8 mouse cellular contexts compared by ENCODE assay signal in genomic region chr10:68135416-68135815, GRCm38 (mm10).
DNase-seq lines count a peak whose midpoint lies in the region; ATAC-seq and TF ChIP-seq lines count a peak whose summit lies in the region.

No protein-coding gene starts in this region.

- peaks cover 24% of the 10 kb centered on the region for H3K4me1 ChIP-seq in liver, postnatal 0 days (ENCODE audit: insufficient read depth)
- H3K4me1 ChIP-seq in stomach, postnatal 0 days (replicated peaks; ENCODE audit: control insufficient read depth, insufficient read depth): 0 out of 2 replicates have a peak, but pooled peaks cover 4% of the 10 kb centered on the region

- peaks cover 16% of the 10 kb centered on the region for H3K36me3 ChIP-seq in liver, postnatal 0 days (replicated peaks; ENCODE audit: insufficient read depth, low read length)
- peaks cover 18% of the 10 kb centered on the region for H3K36me3 ChIP-seq in stomach, postnatal 0 days (ENCODE audit: control insufficient read depth, insufficient read depth, low read length)

- intact Hi-C loops in left cerebral cortex, adult 2 months (cut with DNase I): no loop called here
- intact Hi-C loops in left cerebral cortex, postnatal 36 days (cut with DNase I): loop anchor here (5.0 kb wide), 1 partner anchor 273 kb away; no protein-coding TSS in a partner anchor
- intact Hi-C loops in heart, postnatal 10 days (cut with DNase I): no loop called here

- H3K4me3 ChIP-seq in left cerebral cortex, adult 2 months: peak overlapping the region; percentile 56
- peak overlapping the region; percentile 58 for H3K4me3 ChIP-seq in liver, postnatal 0 days (ENCODE audit: low read depth, low read length)
- H3K4me3 ChIP-seq in stomach, postnatal 0 days (ENCODE audit: low read depth, low read length): peak overlapping the region; percentile 56

- TF ChIP-seq EP300 in liver, postnatal 0 days (IDR thresholded peaks at IDR 0.05; ENCODE audit: low read depth): no peak
- TF ChIP-seq EP300 in stomach, postnatal 0 days (optimal IDR thresholded peaks at IDR 0.05): no peak

- 42% methylated on average over 4 of the region's 4 CpGs for WGBS in liver, postnatal 0 days (ENCODE audit: insufficient replicate concordance)
- 23% methylated on average over 4 of the region's 4 CpGs for WGBS in stomach, postnatal 0 days

- H3K4me2 ChIP-seq in liver, postnatal 0 days (ENCODE audit: low read depth, low read length): peak overlapping the region; percentile 63
- peak overlapping the region; percentile 53 for H3K4me2 ChIP-seq in stomach, postnatal 0 days (replicated peaks; ENCODE audit: low read depth)

- H3K27me3 ChIP-seq in liver, postnatal 0 days (ENCODE audit: insufficient read depth, low read length): no peaks in the 10 kb centered on the region
- H3K27me3 ChIP-seq in stomach, postnatal 0 days (ENCODE audit: control insufficient read depth, insufficient read depth, low read length): no peaks in the 10 kb centered on the region

- peak overlapping the region; percentile 85; the same call in 1 of the 2 replicates for H3K27ac ChIP-seq in left cerebral cortex, adult 2 months
- peak overlapping the region; percentile 92 for H3K27ac ChIP-seq in liver, postnatal 0 days (ENCODE audit: low read depth)
- H3K27ac ChIP-seq in stomach, postnatal 0 days (replicated peaks): peak overlapping the region; percentile 86; the same call in 1 of the 2 replicates

- TF ChIP-seq CTCF in left cerebral cortex, adult 2 months (IDR thresholded peaks at IDR 0.05): no peak
- TF ChIP-seq CTCF in liver, postnatal 0 days (IDR thresholded peaks at IDR 0.05; ENCODE audit: low read depth): no peak
- TF ChIP-seq CTCF in stomach, postnatal 0 days (IDR thresholded peaks at IDR 0.05; ENCODE audit: low read depth): no peak

- DNase-seq in left cerebral cortex, adult 2 months (ENCODE audit: extremely low spot score in 1 of 2, low spot score in 2 of 2): no peak
- DNase-seq in left cerebral cortex, postnatal 36 days (ENCODE audit: low spot score in 2 of 2): no peak
- peak; percentile 48 to 51 for DNase-seq in heart, postnatal 10 days
- DNase-seq in liver, postnatal 0 days: no peak
- no peak for DNase-seq in stomach, postnatal 0 days (ENCODE audit: low spot score)
- DNase-seq in T-cell, adult 2 months (ENCODE audit: low spot score): no peak
- DNase-seq in layer of hippocampus, adult 9-10 months (ENCODE audit: low spot score): no peak
- no peak for DNase-seq in kidney, adult 11 months

- H3K9me3 ChIP-seq in liver, postnatal 0 days (ENCODE audit: low read length): no peaks in the 10 kb centered on the region
- H3K9me3 ChIP-seq in stomach, postnatal 0 days (ENCODE audit: control insufficient read depth, low read length): no peaks in the 10 kb centered on the region

- H3K9ac ChIP-seq in liver, postnatal 0 days (replicated peaks): peak overlapping the region; percentile 69
- no peak overlapping the region; the same call in 1 of the 2 replicates for H3K9ac ChIP-seq in stomach, postnatal 0 days (ENCODE audit: low read length)

- no peak for ATAC-seq in liver, postnatal 0 days
- ATAC-seq in stomach, postnatal 0 days (ENCODE audit: low FRiP score, low TSS enrichment): no peak

Comparison
In these comparisons a context has a peak if more than half of its experiments do, and no peak if none do; other contexts are left out.
1. DNase-seq: peak in heart, postnatal 10 days (2 of 2); none in left cerebral cortex, adult 2 months (0 of 2), left cerebral cortex, postnatal 36 days (0 of 2), liver, postnatal 0 days (single experiment), stomach, postnatal 0 days (single experiment), T-cell, adult 2 months (single experiment), layer of hippocampus, adult 9-10 months (single experiment) and kidney, adult 11 months (single experiment).
2. Peak in every context shown above with its lines, with median percentiles within 50 percentile points of each other: H3K27ac ChIP-seq and H3K4me3 ChIP-seq.